9 mouse cellular contexts compared by ENCODE assay signal in the genomic region with DNA sequence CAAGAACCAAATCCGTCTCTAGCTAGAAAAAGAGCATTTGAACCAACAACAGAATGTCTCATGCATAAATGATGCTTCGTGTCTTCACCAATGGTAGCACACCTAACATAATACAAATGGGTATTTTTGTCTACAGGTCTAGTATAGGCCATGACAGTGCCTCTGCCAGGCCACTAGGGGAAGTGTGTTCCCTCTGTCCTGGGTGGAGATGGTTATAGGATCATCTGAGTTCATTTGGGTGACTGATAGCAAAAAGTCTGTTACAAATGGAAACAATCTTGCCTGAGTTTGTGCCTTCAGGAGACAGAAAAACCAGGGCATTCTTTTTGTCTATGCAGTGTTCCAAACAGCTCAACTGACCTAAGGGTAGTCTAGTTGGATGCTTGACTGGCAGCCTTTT. TPM values are rescaled to one million over a fixed set of nuclear protein-coding genes. Genes with fewer than 3 reads are reported as not detected.
DNase-seq lines count a peak whose midpoint lies in the region; ATAC-seq and TF ChIP-seq lines count a peak whose summit lies in the region.
"Had no signal": no experiment of that assay in that cellular context is flagged by ENCODE, and none has a peak within 500 bp of the region (broad histone marks: within the 10 kb centered on the region; RNA-seq: fewer than 3 reads in every experiment).

No protein-coding gene starts in this region.

- no peak overlapping the region for H3K4me2 ChIP-seq in heart, postnatal 0 days (ENCODE audit: low read depth, low read length)
- no peak overlapping the region for H3K4me2 ChIP-seq in lung, embryonic 14.5 days
- H3K4me2 ChIP-seq in hindbrain, embryonic 13.5 days = no peak overlapping the region
- H3K4me2 ChIP-seq: embryonic facial prominence, embryonic 15.5 days; heart, embryonic 13.5 days had no signal

- no peak overlapping the region for H3K4me3 ChIP-seq in heart, postnatal 0 days (ENCODE audit: low read depth, low read length)
- no peak overlapping the region for H3K4me3 ChIP-seq in lung, embryonic 14.5 days (ENCODE audit: low read depth, low read length)
- H3K4me3 ChIP-seq in bone marrow, adult 2 months (replicated peaks; ENCODE audit: control insufficient read depth, low read depth, low read length) = no peak overlapping the region
- no peak overlapping the region for H3K4me3 ChIP-seq in hindbrain, embryonic 13.5 days
- H3K4me3 ChIP-seq: embryonic facial prominence, embryonic 15.5 days; heart, embryonic 13.5 days had no signal

- no peak for ATAC-seq in heart, postnatal 0 days (ENCODE audit: insufficient read depth, low read depth)
- ATAC-seq in lung, embryonic 14.5 days (ENCODE audit: insufficient read depth) = no peak
- 0 out of 2 replicates have a peak, but pooled peaks have one; percentile 36 for ATAC-seq in megakaryocyte, adult 5-6 weeks (ENCODE audit: poor library complexity, severe bottlenecking)
- no peak for ATAC-seq in hindbrain, embryonic 13.5 days (ENCODE audit: low FRiP score)

- TF ChIP-seq EP300 in heart, postnatal 0 days (IDR thresholded peaks at IDR 0.05; ENCODE audit: low read depth) = no peak

- H3K4me1 ChIP-seq in heart, postnatal 0 days (ENCODE audit: control insufficient read depth, insufficient read depth) = peaks cover 16% of the 10 kb centered on the region; the same call in 1 of the 2 replicates
- 0 out of 2 replicates have a peak, but pooled peaks cover 2% of the 10 kb centered on the region for H3K4me1 ChIP-seq in lung, embryonic 14.5 days (ENCODE audit: insufficient read depth)
- H3K4me1 ChIP-seq in bone marrow, adult 2 months (ENCODE audit: control insufficient read depth, insufficient read depth, low read length) = no peaks in the 10 kb centered on the region; the same call in 1 of the 2 replicates
- H3K4me1 ChIP-seq in hindbrain, embryonic 13.5 days (replicated peaks) = peaks cover 19% of the 10 kb centered on the region

- no peak overlapping the region for H3K27ac ChIP-seq in heart, postnatal 0 days (ENCODE audit: low read depth)
- H3K27ac ChIP-seq in lung, embryonic 14.5 days (ENCODE audit: low read depth) = no peak overlapping the region
- H3K27ac ChIP-seq in bone marrow, adult 2 months (ENCODE audit: control insufficient read depth, insufficient read depth, low read depth, low read length, poor library complexity) = no peak overlapping the region
- no peak overlapping the region for H3K27ac ChIP-seq in hindbrain, embryonic 13.5 days
- H3K27ac ChIP-seq: embryonic facial prominence, embryonic 15.5 days; heart, embryonic 13.5 days had no signal

- no peak overlapping the region for H3K9ac ChIP-seq in heart, postnatal 0 days (replicated peaks; ENCODE audit: low read depth, low read length)
- H3K9ac ChIP-seq in lung, embryonic 14.5 days = no peak overlapping the region
- no peak overlapping the region for H3K9ac ChIP-seq in hindbrain, embryonic 13.5 days
- H3K9ac ChIP-seq: embryonic facial prominence, embryonic 15.5 days; heart, embryonic 13.5 days had no signal

- WGBS in heart, postnatal 0 days = 93% methylated on average over 2 of the region's 2 CpGs
- 82% methylated on average over 2 of the region's 2 CpGs for WGBS in lung, embryonic 14.5 days
- WGBS in bone marrow, adult 2 months = 91% methylated on average over 2 of the region's 2 CpGs
- 88% methylated on average over 2 of the region's 2 CpGs for WGBS in hindbrain, embryonic 13.5 days

- H3K36me3 ChIP-seq in heart, postnatal 0 days (replicated peaks; ENCODE audit: control insufficient read depth, insufficient read depth, low read length) = no peaks in the 10 kb centered on the region
- no peaks in the 10 kb centered on the region for H3K36me3 ChIP-seq in lung, embryonic 14.5 days (ENCODE audit: insufficient read depth)
- H3K36me3 ChIP-seq in hindbrain, embryonic 13.5 days = no peaks in the 10 kb centered on the region
- H3K36me3 ChIP-seq: embryonic facial prominence, embryonic 15.5 days; heart, embryonic 13.5 days had no signal

- no peaks in the 10 kb centered on the region for H3K27me3 ChIP-seq in heart, postnatal 0 days (ENCODE audit: control insufficient read depth, insufficient read depth, low read length)
- no peaks in the 10 kb centered on the region for H3K27me3 ChIP-seq in lung, embryonic 14.5 days (ENCODE audit: insufficient read depth, low read length)
- no peaks in the 10 kb centered on the region for H3K27me3 ChIP-seq in hindbrain, embryonic 13.5 days
- H3K27me3 ChIP-seq: embryonic facial prominence, embryonic 15.5 days had no signal

- DNase-seq in heart, postnatal 0 days (ENCODE audit: low spot score) = no peak
- no peak for DNase-seq in heart, postnatal 10 days
- no peak for DNase-seq in lung, embryonic 14.5 days
- DNase-seq in lung, postnatal 14 days = no peak

- intact Hi-C loops in heart, postnatal 10 days (cut with DNase I) = no loop called here

- TF ChIP-seq POLR2A in bone marrow, adult 2 months (IDR thresholded peaks at IDR 0.05; ENCODE audit: borderline replicate concordance, control insufficient read depth, low read depth, low read length) = no peak

- no peaks in the 10 kb centered on the region for H3K9me3 ChIP-seq in heart, postnatal 0 days (replicated peaks; ENCODE audit: control insufficient read depth, low read length)
- H3K9me3 ChIP-seq in lung, embryonic 14.5 days (ENCODE audit: low read depth, low read length) = no peaks in the 10 kb centered on the region
- H3K9me3 ChIP-seq in hindbrain, embryonic 13.5 days = no peaks in the 10 kb centered on the region
- H3K9me3 ChIP-seq: embryonic facial prominence, embryonic 15.5 days; heart, embryonic 13.5 days had no signal

- TF ChIP-seq CTCF in heart, postnatal 0 days (IDR thresholded peaks at IDR 0.05; ENCODE audit: low read depth) = peak; percentile 9; the same call in 1 of the 2 replicates
- peak; percentile 41; the same call in 1 of the 2 replicates for TF ChIP-seq CTCF in lung, embryonic 14.5 days (IDR thresholded peaks at IDR 0.05; ENCODE audit: low read depth)
- TF ChIP-seq CTCF in bone marrow, adult 2 months (IDR thresholded peaks at IDR 0.05; ENCODE audit: control insufficient read depth, insufficient read depth, low read length) = peak; percentile 67

RNA-seq across cellular contexts. Expression of gene Smox, which starts 2.4 kb away (rescaled TPM):
- 30.2 and 31.4 TPM in 2 replicates for total RNA-seq in heart, postnatal 0 days (2014; rRNA removed; ENCODE audit: low replicate concordance)
- polyA plus RNA-seq in heart, postnatal 0 days (2015; fragmentation: Nextera tagmentation; extraction: Ambion mirVana) = 32.4 and 32.7 TPM in 2 replicates
- 10 to 100 TPM; 29.7 to 35.2 TPM for total RNA-seq in heart, postnatal 10 days (2021)
- 23.9 and 28.7 TPM in 2 replicates for polyA plus RNA-seq in lung, embryonic 14.5 days (2014; fragmentation: Nextera tagmentation; extraction: Ambion mirVana)
- 176 and 213 TPM in 2 replicates for polyA plus RNA-seq in bone marrow, adult 2 months (2011; ENCODE audit: insufficient read depth, insufficient read length, low replicate concordance, missing spikeins)
- total RNA-seq in megakaryocyte, adult 5-6 weeks (2015) = 12.6 and 17.4 TPM in 2 replicates
- total RNA-seq in megakaryocyte, adult 5-6 weeks (2017) = 12.0 and 16.1 TPM in 2 replicates
- 47.9 and 50.1 TPM in 2 replicates for polyA plus RNA-seq in hindbrain, embryonic 13.5 days (2015; fragmentation: Nextera tagmentation; extraction: Ambion mirVana)

Comparison
In these comparisons a context has a peak if more than half of its experiments do, and no peak if none do; other contexts are left out.
1. CTCF ChIP-seq: peak in every context shown above with its lines; median percentile 67 in bone marrow, adult 2 months; 41 in lung, embryonic 14.5 days; 9 in heart, postnatal 0 days.